Mouse (Mus musculus): Measurements from ENCODE around the gene Cdhr2. TPM values are rescaled to one million over a fixed set of nuclear protein-coding genes. Genes with fewer than 3 reads are reported as not detected.

The Cdhr2 gene
- polyA plus RNA-seq, 1 experiment from 2014 or later = 7.0 TPM

DNA sequence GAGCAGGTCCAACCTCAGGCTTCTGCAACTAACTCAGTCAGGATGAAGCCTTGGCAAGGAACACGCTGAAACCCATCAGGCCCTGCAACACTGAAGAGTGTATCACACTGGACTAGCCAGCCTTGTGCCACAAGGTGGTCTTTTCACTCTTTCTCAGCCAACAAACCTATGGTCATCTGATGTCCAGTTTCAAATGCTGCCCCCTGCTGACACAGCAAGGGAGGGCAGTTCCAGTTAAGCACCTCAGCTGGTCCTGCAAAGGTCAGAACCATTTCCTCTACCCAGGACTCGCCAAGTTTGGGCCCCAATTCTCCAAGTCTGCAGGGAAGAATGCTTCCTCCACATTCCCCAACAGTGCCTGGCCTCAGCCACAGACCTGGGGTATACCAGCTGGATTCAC lies 16.1 kb upstream of the Cdhr2 start:
- ATAC-seq = no peak
- TF ChIP-seq EP300 (IDR thresholded peaks at IDR 0.05; ENCODE audit: low read depth) (no peak), CTCF (IDR thresholded peaks at IDR 0.05; ENCODE audit: low read depth) (peak; percentile 77)
- no peak overlapping the region for H3K4me3 ChIP-seq (ENCODE audit: low read depth, low read length)
- peak; percentile 59 for DNase-seq
- H3K27ac ChIP-seq (ENCODE audit: low read depth) = no peak overlapping the region
- H3K9ac ChIP-seq (replicated peaks) = peak overlapping the region; percentile 9; the same call in 1 of the 2 replicates
- no peaks in the 10 kb centered on the region for H3K9me3 ChIP-seq (ENCODE audit: low read length)
- H3K36me3 ChIP-seq (replicated peaks; ENCODE audit: insufficient read depth, low read length) = peaks cover 39% of the 10 kb centered on the region
- peak overlapping the region; percentile 80 for H3K4me2 ChIP-seq (ENCODE audit: low read depth, low read length)
- no peaks in the 10 kb centered on the region for H3K27me3 ChIP-seq (ENCODE audit: insufficient read depth, low read length)
- peaks cover 41% of the 10 kb centered on the region for H3K4me1 ChIP-seq (ENCODE audit: insufficient read depth)
- WGBS (ENCODE audit: insufficient replicate concordance) = 61% methylated on average over 2 of the region's 2 CpGs

DNA sequence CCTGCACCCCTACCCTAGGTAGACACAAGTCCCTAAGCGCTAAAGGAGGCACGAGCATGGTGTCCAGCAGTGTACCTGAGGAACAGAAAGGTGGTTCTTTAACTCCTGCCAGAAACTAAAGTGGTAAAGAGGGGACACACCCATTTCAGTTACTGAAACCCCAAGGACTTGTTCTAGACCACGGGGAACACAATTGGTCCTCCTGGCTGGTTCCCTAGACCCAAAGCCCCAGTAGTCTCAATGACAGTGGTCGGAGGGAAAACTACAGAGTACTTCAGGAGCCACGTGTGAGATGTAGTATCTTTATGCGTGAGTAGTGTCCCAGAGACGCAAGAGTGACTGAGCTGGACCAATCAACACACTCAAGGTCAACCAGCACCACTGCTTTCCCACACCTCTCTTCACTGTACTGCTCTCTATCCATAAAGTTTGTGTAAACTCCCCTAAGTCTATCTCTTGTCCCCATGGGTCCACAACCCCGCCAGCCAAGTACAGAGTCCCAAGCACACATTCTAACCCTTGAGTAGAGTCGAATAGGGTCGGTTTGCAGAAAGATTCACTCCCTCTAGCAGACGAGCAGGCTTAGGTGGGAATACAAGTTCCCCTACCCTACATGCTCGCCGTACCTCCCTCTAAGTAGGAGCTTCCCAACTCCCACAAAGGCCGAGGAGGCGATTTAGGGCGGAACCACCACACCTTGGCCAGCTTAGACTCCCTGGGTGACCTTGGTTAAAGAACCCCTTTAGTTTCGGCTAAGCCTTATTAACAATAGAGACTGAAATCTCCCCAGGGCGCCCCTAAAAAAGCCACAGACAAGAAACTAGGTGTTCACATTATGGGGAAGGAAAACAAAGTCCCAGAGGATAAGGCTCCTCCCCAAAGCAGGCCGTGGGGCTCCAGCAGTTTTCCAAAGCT lies 14.9 kb upstream of the Cdhr2 start:
- Histone ChIP-seq H3K36me3 (replicated peaks; ENCODE audit: insufficient read depth, low read length) (peaks cover 27% of the 10 kb centered on the region), H3K27ac (ENCODE audit: low read depth) (peak overlapping the region; percentile 99), H3K9me3 (ENCODE audit: low read length) (no peaks in the 10 kb centered on the region), H3K4me2 (ENCODE audit: low read depth, low read length) (peak overlapping the region; percentile 80), H3K4me1 (ENCODE audit: insufficient read depth) (peaks cover 36% of the 10 kb centered on the region), H3K27me3 (ENCODE audit: insufficient read depth, low read length) (no peaks in the 10 kb centered on the region), H3K4me3 (ENCODE audit: low read depth, low read length) (peak overlapping the region; percentile 90), H3K9ac (replicated peaks) (peak overlapping the region; percentile 91)
- WGBS (ENCODE audit: insufficient replicate concordance) = 8% methylated on average over 19 of the region's 19 CpGs
- ATAC-seq (no peak), DNase-seq (peak; percentile 33)
- no peak for TF ChIP-seq CTCF (IDR thresholded peaks at IDR 0.05; ENCODE audit: low read depth)
- TF ChIP-seq EP300 (IDR thresholded peaks at IDR 0.05; ENCODE audit: low read depth) = no peak

DNA sequence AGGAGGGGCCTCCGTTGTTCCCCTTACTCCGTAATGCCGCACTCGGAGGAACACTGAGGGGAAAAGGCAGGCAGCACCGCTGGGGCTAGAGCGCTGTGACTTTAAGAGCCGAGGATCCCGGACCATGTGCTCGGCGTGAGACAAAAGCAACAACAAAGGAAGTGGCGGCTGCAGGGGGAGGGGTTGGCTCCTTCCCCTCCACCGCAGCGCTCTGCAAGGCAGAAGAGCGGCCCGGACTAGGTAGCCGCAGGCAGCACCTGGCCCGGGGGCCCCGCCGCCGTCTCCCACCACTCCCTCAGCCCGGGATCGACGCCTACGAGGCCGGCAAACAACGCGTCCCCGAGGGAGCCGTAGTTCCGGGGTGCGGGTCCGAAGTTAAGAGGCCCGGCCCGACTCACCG lies 14.2 kb upstream of the Cdhr2 start:
- Histone ChIP-seq H3K4me1 (ENCODE audit: insufficient read depth) (peaks cover 40% of the 10 kb centered on the region), H3K36me3 (replicated peaks; ENCODE audit: insufficient read depth, low read length) (peaks cover 20% of the 10 kb centered on the region), H3K9me3 (ENCODE audit: low read length) (no peaks in the 10 kb centered on the region), H3K27ac (ENCODE audit: low read depth) (peak overlapping the region; percentile 99), H3K27me3 (ENCODE audit: insufficient read depth, low read length) (no peaks in the 10 kb centered on the region), H3K9ac (replicated peaks) (peak overlapping the region; percentile 91), H3K4me2 (ENCODE audit: low read depth, low read length) (peak overlapping the region; percentile 80), H3K4me3 (ENCODE audit: low read depth, low read length) (peak overlapping the region; percentile 90)
- TF ChIP-seq CTCF (IDR thresholded peaks at IDR 0.05; ENCODE audit: low read depth) (no peak), EP300 (IDR thresholded peaks at IDR 0.05; ENCODE audit: low read depth) (no peak)
- DNase-seq (peak; percentile 79), ATAC-seq (peak; percentile 41)
- WGBS (ENCODE audit: insufficient replicate concordance) = 0% methylated on average over 31 of the region's 35 CpGs

DNA sequence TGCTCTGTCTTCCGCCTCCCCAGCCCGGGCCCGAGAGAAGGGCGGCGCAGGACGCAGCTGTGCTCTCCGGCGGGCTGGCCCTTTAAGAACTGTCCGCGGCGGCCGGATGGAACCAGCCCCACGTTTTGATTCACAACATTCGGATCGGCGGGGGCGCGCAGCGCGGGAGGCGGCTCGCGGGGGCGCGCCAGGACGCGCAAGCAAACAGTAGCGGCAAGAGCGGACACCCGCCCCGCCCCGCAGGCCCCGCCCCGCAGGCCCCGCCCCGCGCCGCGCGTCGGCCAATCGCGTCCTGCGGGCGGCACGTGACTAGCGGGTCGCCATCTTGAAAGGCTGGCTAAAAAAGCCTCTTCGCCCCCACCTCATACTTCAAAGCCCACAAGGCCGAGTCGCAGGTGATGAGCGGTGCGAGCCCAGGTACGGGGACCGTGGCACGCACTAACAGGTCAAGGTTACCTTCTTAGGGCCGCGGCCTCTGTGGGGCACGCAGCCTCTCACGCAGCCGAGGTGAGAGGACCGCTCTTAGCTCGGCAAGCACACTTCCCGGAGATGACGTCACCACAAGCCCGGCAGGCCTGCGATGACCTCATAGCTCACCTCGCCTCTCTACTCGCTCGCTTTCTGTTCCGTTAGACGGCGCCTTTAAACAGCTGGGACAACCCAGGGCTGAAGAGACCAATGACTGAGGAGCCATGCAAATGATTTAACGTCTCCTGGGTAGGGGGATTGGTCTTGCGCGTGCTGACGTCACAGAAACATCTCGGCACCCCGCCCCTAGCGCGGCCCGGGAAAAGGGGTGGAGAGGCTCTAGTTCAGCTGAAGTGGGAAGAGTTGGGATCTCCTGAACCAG lies 13.5 kb upstream of the Cdhr2 start:
- no peaks in the 10 kb centered on the region for H3K9me3 ChIP-seq (ENCODE audit: low read length)
- H3K27me3 ChIP-seq (ENCODE audit: insufficient read depth, low read length) = no peaks in the 10 kb centered on the region
- DNase-seq (peak; percentile 99), ATAC-seq (peak; percentile 88)
- peak overlapping the region; percentile 90 for H3K4me3 ChIP-seq (ENCODE audit: low read depth, low read length)
- peak overlapping the region; percentile 80 for H3K4me2 ChIP-seq (ENCODE audit: low read depth, low read length)
- under 1% methylated on average over 78 of the region's 82 CpGs for WGBS (ENCODE audit: insufficient replicate concordance)
- H3K36me3 ChIP-seq (replicated peaks; ENCODE audit: insufficient read depth, low read length) = peaks cover 13% of the 10 kb centered on the region
- TF ChIP-seq EP300 (IDR thresholded peaks at IDR 0.05; ENCODE audit: low read depth) = no peak; the same call in 1 of the 2 replicates
- no peak for TF ChIP-seq CTCF (IDR thresholded peaks at IDR 0.05; ENCODE audit: low read depth)
- peak overlapping the region; percentile 91 for H3K9ac ChIP-seq (replicated peaks)
- peaks cover 47% of the 10 kb centered on the region for H3K4me1 ChIP-seq (ENCODE audit: insufficient read depth)
- H3K27ac ChIP-seq (ENCODE audit: low read depth) = peak overlapping the region; percentile 99

DNA sequence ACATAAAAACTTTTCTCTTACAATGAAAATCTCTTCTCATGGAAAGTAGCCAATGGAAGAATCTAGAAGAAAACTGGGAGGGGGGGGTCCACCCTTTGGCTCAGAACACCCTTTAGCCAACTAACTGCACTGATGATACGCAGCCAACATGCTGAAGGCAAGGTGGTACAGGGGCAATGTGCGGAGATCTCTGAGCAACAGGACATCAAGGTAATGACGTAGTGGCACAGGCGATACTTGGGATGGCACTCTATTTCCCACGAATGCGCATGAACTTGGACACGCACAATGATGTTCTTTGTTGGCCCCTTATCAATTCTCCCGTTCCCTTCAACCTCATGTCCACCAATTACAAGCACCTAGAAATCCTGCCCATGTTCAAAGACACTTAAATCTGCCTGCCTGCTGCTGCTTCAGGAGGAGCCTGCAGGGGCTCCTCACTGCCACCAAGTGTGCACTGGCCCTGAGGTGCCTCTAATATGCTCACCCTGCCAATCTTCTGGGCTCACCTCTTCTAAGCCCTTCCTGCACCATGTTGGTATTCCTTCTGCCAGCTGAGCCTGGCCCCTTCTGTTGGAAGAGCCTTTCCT lies 11.0 kb upstream of the Cdhr2 start:
- 90% methylated on average over 8 of the region's 8 CpGs for WGBS (ENCODE audit: insufficient replicate concordance)
- ATAC-seq = no peak
- H3K4me1 ChIP-seq (ENCODE audit: insufficient read depth) = peaks cover 41% of the 10 kb centered on the region
- no peak overlapping the region for H3K27ac ChIP-seq (ENCODE audit: low read depth)
- no peaks in the 10 kb centered on the region for H3K36me3 ChIP-seq (replicated peaks; ENCODE audit: insufficient read depth, low read length)
- DNase-seq = no peak
- no peak overlapping the region for H3K4me3 ChIP-seq (ENCODE audit: low read depth, low read length)
- no peak overlapping the region for H3K4me2 ChIP-seq (ENCODE audit: low read depth, low read length)
- no peak for TF ChIP-seq EP300 (IDR thresholded peaks at IDR 0.05; ENCODE audit: low read depth)
- no peak for TF ChIP-seq CTCF (IDR thresholded peaks at IDR 0.05; ENCODE audit: low read depth)
- 0 out of 2 replicates have a peak overlapping the region, but pooled peaks have one; percentile 12 for H3K9ac ChIP-seq (replicated peaks)
- no peaks in the 10 kb centered on the region for H3K9me3 ChIP-seq (ENCODE audit: low read length)
- no peaks in the 10 kb centered on the region for H3K27me3 ChIP-seq (ENCODE audit: insufficient read depth, low read length)

All from liver, postnatal 0 days (tissue).